Mouse (Mus musculus) lung, adult 18-20 months (tissue): ENCODE measurements around the gene Med19.
A peak's percentile ranks its signal among the peaks of the same experiment; 100 is the strongest.
"Not testable (repeated sequence)": the region's sequence is repeated elsewhere in the genome, so short reads cannot be mapped to it uniquely, and the experiment has no call there.

ENCODE experiments used
- DNase-seq, 2 experiments: peaks; one replicate each; pipeline ENCODE4 v3.0.0; 2022; ENCODE audit warnings: mixed read lengths in 2 of 2

Med19 gene

DNA sequence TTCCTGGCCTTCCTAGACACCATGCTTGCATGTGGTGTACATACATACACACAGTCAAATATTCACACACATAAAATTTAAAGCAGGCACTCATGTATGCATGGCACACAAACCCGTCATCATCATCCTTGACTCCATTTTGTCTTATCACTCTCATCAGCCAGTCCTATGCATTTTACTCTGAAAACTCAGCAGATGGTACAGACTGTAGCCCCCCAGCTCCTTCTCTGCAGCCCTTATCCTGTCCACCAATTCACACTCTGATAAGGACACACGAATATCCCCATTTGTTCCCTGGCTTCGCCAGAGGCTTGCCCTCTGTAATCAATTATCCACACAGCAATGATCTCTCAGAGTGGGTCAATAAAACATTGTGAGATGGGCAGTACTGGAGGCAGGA, 43.0 kb downstream of the Med19 start:
- DNase-seq = no peak

DNA sequence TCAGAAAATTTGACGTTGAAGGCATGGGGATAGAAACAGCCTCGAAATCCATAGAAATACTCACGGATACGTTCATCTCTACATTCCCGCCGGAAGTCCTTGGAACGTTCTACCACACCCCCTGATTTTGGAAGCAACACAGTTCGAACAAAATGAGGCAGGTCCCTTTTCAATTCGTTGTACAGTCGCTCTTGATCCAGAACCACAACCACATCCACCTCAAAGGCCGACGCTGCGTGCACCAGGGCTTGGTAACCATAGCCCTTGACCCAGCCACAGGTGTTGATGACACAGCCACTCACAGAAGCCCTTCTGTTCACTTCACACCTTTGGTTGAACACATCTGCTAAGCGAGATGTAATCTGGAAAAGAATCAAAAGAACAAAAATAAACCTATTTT, 45.7 kb downstream of the Med19 start:
- no peak for DNase-seq

DNA sequence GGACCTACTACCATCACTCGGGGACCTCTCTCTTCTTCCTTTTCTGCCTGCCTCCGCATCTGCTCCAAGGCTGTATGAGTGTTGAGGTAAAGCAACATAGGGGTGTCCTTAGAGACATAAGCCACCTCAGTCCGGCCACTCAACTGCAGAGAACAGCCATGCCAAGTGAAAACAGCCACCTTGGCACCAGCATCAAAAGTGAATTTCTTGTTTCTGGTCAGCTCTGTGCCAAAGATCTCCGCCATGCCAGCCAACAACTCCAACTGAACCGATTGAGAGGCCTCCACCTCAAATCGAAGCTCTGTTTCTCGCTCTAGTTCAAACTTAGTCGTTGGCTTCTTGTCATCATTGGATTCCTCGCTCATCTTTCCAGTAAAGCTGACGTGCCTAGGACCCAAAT, 47.6 kb downstream of the Med19 start:
- DNase-seq = no peak

DNA sequence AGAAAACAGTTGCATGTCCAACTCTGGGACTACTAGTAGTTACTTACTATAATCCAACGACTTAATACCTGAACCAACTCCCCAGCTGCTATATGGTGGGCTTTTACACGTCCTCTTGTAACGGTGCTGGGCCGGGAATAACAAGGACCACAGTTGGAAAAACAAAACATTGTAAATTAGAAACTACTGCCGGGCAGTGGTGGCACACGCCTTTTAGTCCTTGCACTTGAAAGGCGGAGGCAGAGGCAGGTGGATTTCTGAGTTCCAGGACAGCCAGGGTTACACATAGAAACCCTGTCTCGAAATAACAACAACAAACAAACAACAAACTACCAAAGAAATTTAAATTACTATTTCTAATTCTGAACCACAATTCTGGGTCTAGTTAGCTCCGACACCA, 48.5 kb downstream of the Med19 start:
- no peak for DNase-seq

DNA sequence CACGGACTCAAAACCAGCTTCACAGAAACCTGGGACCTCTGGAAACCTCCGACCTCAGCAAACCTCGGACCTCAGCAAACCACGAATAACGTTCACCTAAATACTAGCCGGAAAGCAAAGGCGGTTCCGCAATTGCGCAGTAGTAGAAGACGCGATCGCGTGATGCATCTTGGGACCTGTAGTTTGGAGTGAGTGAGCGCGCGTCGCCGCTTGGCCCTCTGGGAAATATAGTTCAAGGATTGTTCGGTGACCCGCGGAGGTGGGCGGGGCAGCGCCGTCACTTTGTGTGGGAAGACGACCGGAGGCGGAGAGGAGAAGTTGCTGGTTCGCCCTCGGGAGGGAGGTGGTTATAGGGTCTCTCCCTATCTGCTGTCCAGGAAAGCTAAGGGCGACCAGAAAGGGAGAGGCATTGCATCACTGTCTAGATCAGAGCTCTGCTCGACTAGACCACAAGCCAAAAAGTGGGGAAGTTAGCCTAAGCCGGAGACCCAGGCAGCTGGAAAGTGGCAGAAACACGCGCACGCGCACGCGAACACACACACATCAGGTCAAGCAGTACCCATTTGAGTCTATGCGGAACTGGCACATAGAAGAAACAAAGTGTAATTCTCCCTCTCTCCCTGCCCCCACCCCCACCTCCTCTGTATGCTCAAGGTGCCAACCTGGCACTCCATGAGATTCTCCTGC, 49.1 kb downstream of the Med19 start, which contains the start of gene Clp1:
TSS of gene Clp1 (minus strand) at position 179 of the 687 bp plus-strand sequence.
- DNase-seq = peak; percentile 98

DNA sequence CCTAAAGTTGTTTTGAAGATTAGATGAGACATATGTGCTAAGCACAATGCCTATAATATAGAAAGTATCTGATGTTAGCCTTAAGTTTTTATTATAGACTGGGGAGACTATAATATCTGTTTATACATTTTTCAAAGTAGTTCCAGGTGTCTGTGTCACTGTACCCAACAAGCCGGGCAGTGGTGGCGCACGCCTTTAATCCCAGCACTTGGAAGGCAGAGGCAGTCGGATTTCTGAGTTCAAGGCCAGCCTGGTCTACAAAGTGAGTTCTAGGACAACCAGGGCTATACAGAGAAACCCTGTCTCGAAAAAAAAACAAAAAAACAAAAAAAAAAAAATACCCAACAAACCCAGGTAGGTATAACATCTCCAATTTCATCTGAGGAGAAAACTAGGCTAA, 50.0 kb downstream of the Med19 start:
- not testable (repeated sequence) for DNase-seq

DNA sequence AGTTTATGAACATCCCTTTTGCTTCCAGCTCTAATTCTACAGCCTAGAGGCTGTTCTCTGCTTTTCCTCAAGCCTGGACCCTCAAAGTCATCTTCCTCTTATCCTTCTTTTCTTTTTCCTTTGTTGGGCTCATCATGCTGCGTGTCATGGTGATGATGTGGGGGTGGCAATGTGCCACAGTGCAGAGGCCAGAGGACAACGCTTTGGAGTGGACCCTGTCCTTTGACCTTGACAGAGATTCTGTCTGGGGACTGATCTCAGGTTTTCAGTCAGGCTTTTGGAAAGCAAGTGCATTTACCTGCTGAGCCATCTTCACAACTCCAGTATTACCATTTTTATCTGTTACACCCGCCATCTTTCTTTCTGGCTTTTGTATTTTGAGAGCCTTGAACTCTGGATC, 53.0 kb downstream of the Med19 start:
- DNase-seq = no peak

DNA sequence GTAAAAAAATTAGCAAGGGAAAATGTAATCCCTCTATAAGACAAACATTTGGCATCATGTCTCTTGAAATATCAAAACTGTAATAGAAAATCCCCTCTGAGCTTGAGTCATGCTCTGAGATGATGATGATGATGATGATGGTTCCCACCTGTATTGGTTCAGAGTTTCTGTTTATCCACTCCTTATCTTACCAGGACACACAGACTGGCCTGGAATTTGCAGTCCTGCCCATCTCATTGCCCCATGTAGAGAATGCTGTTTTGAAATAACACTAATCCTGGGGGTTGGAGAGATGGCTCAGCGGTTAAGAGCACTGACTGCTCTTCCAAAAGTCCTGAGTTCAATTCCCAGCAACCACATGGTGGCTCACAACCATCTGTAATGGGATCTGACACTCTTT, 54.2 kb downstream of the Med19 start:
- no peak for DNase-seq

DNA sequence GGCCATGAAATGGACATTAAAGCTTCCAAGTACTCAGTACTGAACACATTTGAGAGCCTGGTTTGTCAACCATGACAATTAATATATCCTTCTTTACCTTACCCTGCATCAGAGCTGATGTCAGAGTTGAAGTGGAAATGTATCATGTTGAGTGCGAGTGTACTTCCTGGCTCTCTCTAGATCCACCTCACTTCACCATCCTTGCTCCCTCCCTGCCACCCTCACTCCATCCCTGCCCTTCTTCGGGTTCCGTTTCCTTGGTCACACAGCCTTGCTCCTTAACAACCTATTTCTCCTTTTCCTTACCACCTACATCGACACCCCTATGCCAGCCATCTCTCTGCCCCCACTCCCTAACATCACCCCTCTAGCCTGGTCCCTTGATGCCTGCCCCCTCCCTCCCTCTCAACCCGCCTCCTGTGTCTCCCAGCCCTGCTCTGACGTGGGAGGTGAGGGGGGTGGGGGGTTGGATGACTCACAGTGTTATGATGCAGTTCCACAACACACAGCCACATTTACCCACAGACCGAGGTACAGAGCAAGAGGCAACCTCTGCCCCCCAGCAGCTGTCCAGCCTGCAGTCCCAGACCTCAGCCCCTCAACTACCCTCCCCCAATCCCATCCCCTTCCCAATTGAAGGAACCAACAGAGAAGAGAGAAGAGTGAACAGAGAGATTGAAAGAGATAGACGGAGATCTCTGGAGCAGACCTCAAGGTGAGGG, 55.5 kb downstream of the Med19 start, which contains the start of gene Ypel4:
TSS of gene Ypel4 (plus strand) at position 480 of the 722 bp plus-strand sequence.
- no peak for DNase-seq

DNA sequence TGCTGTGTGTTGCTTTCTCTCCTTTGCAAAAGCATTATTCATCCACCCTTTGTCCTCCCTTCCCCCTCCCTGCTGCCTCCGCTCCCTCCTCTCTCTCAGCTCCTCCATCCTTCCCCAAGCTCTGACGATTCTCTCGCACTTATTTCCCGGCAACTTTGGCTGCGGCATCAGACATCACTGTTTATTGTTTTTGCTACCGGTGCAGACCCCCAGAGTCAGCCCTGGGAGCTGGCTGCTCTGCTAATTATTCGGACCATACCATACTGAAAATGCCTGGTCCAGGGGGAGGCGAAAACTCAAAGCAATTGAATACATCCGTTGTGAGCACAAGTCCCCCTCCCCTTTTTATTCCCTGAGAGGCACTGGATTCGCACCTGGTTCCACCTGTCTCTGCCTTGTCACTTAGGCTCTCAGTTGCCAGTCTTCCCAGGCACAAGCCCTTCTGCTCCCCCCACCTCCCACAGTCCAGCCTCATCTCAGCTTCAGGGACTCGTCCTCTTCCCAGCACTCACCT, 56.2 kb downstream of the Med19 start:
- DNase-seq = no peak

DNA sequence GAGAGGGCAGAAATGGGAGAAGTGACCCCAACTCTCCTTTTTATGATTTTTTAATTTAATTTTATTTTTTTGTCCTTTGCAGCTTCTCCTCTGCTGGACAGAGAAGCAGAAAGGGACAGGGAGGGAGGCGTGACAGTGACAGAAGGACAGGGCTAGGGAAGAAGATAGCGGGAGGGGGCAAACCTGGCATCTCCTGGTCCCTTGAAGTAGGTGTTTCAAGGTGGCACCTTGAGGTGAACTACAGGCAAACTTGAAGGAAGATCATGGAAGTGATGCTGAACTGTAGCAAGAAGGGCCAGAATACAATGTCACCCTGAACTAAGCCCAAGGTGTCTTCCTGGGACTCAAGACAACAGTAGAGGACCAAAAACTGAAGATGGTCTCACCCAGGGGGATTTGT, 56.7 kb downstream of the Med19 start:
- no peak for DNase-seq

DNA sequence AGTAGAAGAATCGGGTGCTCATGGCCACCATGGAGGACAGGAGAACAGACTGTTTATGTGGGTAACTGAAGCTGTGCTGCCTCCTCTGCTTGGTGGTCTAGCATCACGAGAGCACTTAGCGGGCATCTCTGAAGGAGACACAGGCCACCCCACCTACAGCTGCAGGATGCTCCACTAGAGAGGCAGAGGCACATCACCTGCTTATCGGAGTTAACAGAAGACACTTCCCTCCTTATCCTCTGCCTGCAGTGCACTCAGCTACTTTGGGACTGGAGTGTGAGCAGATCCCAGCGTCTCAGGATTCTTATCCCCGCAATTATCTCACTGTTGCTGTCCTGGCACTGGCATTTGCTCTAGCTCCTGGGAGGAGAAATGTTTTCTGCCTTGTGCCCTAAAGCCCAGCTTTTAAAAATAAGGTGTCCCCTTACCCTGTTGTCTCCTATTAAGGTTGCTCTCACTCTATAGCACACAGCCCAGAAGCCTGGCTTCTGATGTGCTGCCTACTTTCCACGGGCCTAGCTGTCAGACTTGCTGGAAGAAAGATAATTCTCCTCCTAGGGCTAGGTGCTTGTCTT, 57.2 kb downstream of the Med19 start:
- DNase-seq = no peak

DNA sequence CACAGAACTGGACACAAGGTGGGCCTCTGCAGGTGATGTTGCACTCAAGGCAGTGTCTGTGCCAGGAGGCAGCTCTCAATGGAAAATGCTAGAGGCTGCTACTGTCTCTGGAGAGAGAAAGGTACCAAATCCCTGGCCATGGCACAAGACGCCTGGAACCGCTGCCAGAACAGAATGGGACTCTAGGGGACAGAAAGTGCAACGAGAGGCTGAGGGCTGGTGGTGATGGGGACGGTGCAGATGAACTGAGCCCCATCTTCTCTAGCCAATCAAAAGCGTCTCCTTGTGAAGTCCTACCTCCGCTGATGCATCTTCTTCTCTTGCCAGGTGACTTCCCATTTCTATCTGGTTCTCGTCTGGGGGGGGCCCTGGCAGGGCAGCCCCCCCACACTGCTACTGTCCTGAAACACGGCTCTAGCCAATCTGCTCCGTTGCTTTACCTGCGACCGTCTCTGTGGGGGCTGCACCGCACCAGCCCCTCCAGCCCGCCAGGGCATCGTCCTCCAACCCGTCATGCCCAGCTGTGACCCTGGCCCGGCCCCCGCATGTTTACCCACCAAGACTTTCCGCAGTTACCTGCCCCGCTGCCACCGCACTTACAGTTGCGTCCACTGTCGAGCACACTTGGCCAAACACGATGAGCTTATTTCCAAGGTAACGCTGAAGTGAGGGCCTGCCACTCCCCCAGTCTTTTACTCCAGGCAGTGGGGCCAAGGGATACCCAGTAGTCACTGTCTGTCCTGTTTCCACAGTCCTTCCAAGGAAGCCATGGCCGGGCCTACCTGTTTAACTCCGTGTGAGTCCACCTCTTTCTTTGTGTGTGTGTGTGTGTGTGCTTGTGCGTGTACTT, 58.3 kb downstream of the Med19 start:
- DNase-seq = no peak

DNA sequence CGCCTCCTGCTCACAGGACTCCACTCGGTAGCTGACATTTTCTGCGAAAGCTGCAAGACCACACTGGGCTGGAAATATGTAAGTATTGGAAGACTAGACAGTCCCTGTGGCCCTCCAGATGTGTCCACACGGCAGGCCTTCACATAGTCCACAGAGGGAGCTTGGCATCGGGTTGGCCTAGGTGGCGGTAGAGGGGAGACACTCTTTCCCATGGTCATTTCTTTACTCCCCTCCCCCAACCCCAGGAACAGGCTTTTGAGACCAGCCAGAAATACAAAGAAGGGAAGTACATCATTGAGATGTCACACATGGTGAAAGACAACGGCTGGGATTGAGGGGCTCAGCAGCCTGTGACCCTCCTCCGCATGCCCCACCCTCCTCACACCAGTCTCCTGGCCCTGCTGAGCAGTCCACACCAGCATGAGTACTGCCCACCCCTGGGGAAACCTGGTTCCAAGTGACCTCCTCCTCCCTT, 59.3 kb downstream of the Med19 start:
- DNase-seq = no peak
